Mouse (Mus musculus) hindbrain, embryonic 15.5 days (tissue): Measurements from ENCODE around the gene Ftl1-ps1. TPM values are rescaled to one million over a fixed set of nuclear protein-coding genes. Genes with fewer than 3 reads are reported as not detected.

Experiments used
- ATAC-seq: fragments of 200-750 bp; cut with Nextera tagmentation; 2 replicates; pipeline ENCODE4 v1.8.0; 2017; ENCODE audit warnings: low read depth, moderate number of reproducible peaks, moderate TSS enrichment; ENCODE audit not compliant: low FRiP score
- H3K27ac ChIP-seq: fragments of 300-500 bp; sonication (generic); replicated peaks from 2 replicates; pipeline ENCODE4 v1.5.1; 2015; ENCODE audit warnings: mild to moderate bottlenecking, inconsistent platforms
- H3K27me3 ChIP-seq: fragments of 300-500 bp; sonication (generic); 2 replicates; pipeline ENCODE4 v1.6.1; 2015; ENCODE audit warnings: control low read depth, inconsistent platforms
- H3K36me3 ChIP-seq: fragments of 300-500 bp; sonication (generic); 2 replicates; pipeline ENCODE4 v1.6.1; 2015; ENCODE audit warnings: control low read depth, inconsistent platforms
- H3K4me1 ChIP-seq: fragments of 300-500 bp; sonication (generic); replicated peaks from 2 replicates; pipeline ENCODE4 v1.6.1; 2015; ENCODE audit warnings: control low read depth, inconsistent platforms
- H3K4me2 ChIP-seq: fragments of 300-500 bp; sonication (generic); 2 replicates; pipeline ENCODE4 v1.6.1; 2015; ENCODE audit warnings: moderate library complexity, mild to moderate bottlenecking, inconsistent platforms
- H3K4me3 ChIP-seq: fragments of 300-500 bp; sonication (generic); 2 replicates; pipeline ENCODE4 v1.5.1; 2015; ENCODE audit warnings: mild to moderate bottlenecking, inconsistent platforms
- H3K9ac ChIP-seq: fragments of 300-500 bp; sonication (generic); 2 replicates; pipeline ENCODE4 v1.6.1; 2015; ENCODE audit warnings: inconsistent platforms
- H3K9me3 ChIP-seq: fragments of 300-500 bp; sonication (generic); 2 replicates; pipeline ENCODE4 v1.6.1; 2016; ENCODE audit warnings: control low read depth, inconsistent platforms
- WGBS: fragments of 180-500 bp; shearing (Covaris S2); methylation state at CpG from one replicate; pipeline ENCODE4 v1.1.7; 2015; 5-methylcytosine and 5-hydroxymethylcytosine counted together
- polyA plus RNA-seq: library from polyadenylated mRNA; unstranded; fragments of >200 nt; fragmentation: Nextera tagmentation; extraction: Ambion mirVana; gene quantifications from 2 replicates; pipeline ENCODE4 v1.2.1, GENCODE M21; 2015

The Ftl1-ps1 gene
- 86.7 and 108 TPM in 2 replicates for polyA plus RNA-seq

GRCm38 (mm10) chr13:74399298-74399839, at the start of gene Ftl1-ps1:
TSS of gene Ftl1-ps1 (plus strand) at chr13:74399694.
- H3K27ac ChIP-seq = no peak within 1 kb of the TSS
- H3K36me3 ChIP-seq = no peaks in the 10 kb centered on the region
- no peak within 1 kb of the TSS for H3K4me3 ChIP-seq
- no peaks in the 10 kb centered on the region for H3K4me1 ChIP-seq
- ATAC-seq = no peak
- H3K9ac ChIP-seq = no peak within 1 kb of the TSS; the same call in 1 of the 2 replicates
- no peaks in the 10 kb centered on the region for H3K9me3 ChIP-seq
- 14% methylated on average over 11 of the region's 11 CpGs for WGBS
- peak within 1 kb of the TSS; percentile 40 for H3K4me2 ChIP-seq
- H3K27me3 ChIP-seq = no peaks in the 10 kb centered on the region

- no peaks in the 10 kb centered on the region for H3K9me3 ChIP-seq
- peak overlapping the region; percentile 71 for H3K4me2 ChIP-seq
- no peaks in the 10 kb centered on the region for H3K27me3 ChIP-seq
- peaks cover 7% of the 10 kb centered on the region; the same call in 1 of the 2 replicates for H3K36me3 ChIP-seq
- H3K9ac ChIP-seq = peak overlapping the region; percentile 89
- H3K4me3 ChIP-seq = peak overlapping the region; percentile 97
- H3K27ac ChIP-seq = peak overlapping the region; percentile 89
- WGBS = 1% methylated on average over 15 of the region's 15 CpGs
- H3K4me1 ChIP-seq = peaks cover 25% of the 10 kb centered on the region
- no peak; the same call in 1 of the 2 replicates for ATAC-seq
Measured at GRCm38 (mm10) chr13:74350435-74350906, 49.0 kb upstream of the Ftl1-ps1 start.

GRCm38 (mm10) chr13:74356491-74356890, 43.0 kb upstream of the Ftl1-ps1 start:
- Histone ChIP-seq H3K9ac (no peak overlapping the region), H3K4me2 (no peak overlapping the region), H3K27ac (no peak overlapping the region), H3K4me3 (no peak overlapping the region), H3K9me3 (no peaks in the 10 kb centered on the region), H3K4me1 (no peaks in the 10 kb centered on the region), H3K27me3 (no peaks in the 10 kb centered on the region), H3K36me3 (peaks cover 51% of the 10 kb centered on the region)
- no peak for ATAC-seq
- WGBS = 94% methylated on average over 13 of the region's 13 CpGs

GRCm38 (mm10) chr13:74362218-74362617, 37.3 kb upstream of the Ftl1-ps1 start:
- ATAC-seq = no peak
- H3K4me2 ChIP-seq = no peak overlapping the region
- no peaks in the 10 kb centered on the region for H3K4me1 ChIP-seq
- no peaks in the 10 kb centered on the region for H3K27me3 ChIP-seq
- no peaks in the 10 kb centered on the region for H3K9me3 ChIP-seq
- no peak overlapping the region for H3K27ac ChIP-seq
- no peak overlapping the region for H3K9ac ChIP-seq
- 80% methylated on average over 2 of the region's 2 CpGs for WGBS
- H3K36me3 ChIP-seq = peaks cover 33% of the 10 kb centered on the region
- H3K4me3 ChIP-seq = no peak overlapping the region

- WGBS = 91% methylated on average over 13 of the region's 13 CpGs
- peaks cover 25% of the 10 kb centered on the region for H3K36me3 ChIP-seq
- no peak overlapping the region for H3K27ac ChIP-seq
- ATAC-seq = peak; percentile 40
- no peak overlapping the region for H3K4me2 ChIP-seq
- H3K4me1 ChIP-seq = no peaks in the 10 kb centered on the region
- no peaks in the 10 kb centered on the region for H3K9me3 ChIP-seq
- no peak overlapping the region for H3K9ac ChIP-seq
- H3K4me3 ChIP-seq = no peak overlapping the region
- H3K27me3 ChIP-seq = no peaks in the 10 kb centered on the region
Measured at GRCm38 (mm10) chr13:74363176-74363858, 36.2 kb upstream of the Ftl1-ps1 start.

GRCm38 (mm10) chr13:74363859-74364235, 35.6 kb upstream of the Ftl1-ps1 start, which contains the start of gene Lrrc14b:
TSS of gene Lrrc14b (minus strand) at chr13:74364005.
- no peak within 1 kb of the TSS for H3K4me2 ChIP-seq
- no peak within 1 kb of the TSS for H3K4me3 ChIP-seq
- H3K9me3 ChIP-seq = no peaks in the 10 kb centered on the region
- no peak within 1 kb of the TSS for H3K9ac ChIP-seq
- 0 out of 2 replicates have a peak, but pooled peaks have one; percentile 7 for ATAC-seq
- peaks cover 19% of the 10 kb centered on the region for H3K36me3 ChIP-seq
- H3K27ac ChIP-seq = no peak within 1 kb of the TSS
- 71% methylated on average over 8 of the region's 8 CpGs for WGBS
- no peaks in the 10 kb centered on the region for H3K27me3 ChIP-seq
- no peaks in the 10 kb centered on the region for H3K4me1 ChIP-seq

- Histone ChIP-seq H3K36me3 (no peaks in the 10 kb centered on the region), H3K4me3 (no peak overlapping the region), H3K27me3 (no peaks in the 10 kb centered on the region), H3K4me1 (peaks cover 16% of the 10 kb centered on the region), H3K9me3 (no peaks in the 10 kb centered on the region), H3K9ac (no peak overlapping the region), H3K27ac (0 out of 2 replicates have a peak overlapping the region, but pooled peaks have one; percentile 26), H3K4me2 (no peak overlapping the region)
- 65% methylated on average over 10 of the region's 10 CpGs for WGBS
- peak; percentile 74 for ATAC-seq
Measured at GRCm38 (mm10) chr13:74381533-74382276, 17.8 kb upstream of the Ftl1-ps1 start.

- H3K27ac ChIP-seq = no peak overlapping the region
- ATAC-seq = peak; percentile 48; the same call in 1 of the 2 replicates
- no peak overlapping the region for H3K4me2 ChIP-seq
- WGBS = 60% methylated on average over 3 of the region's 3 CpGs
- peaks cover 16% of the 10 kb centered on the region for H3K4me1 ChIP-seq
- H3K27me3 ChIP-seq = no peaks in the 10 kb centered on the region
- no peaks in the 10 kb centered on the region for H3K36me3 ChIP-seq
- H3K9ac ChIP-seq = no peak overlapping the region
- H3K9me3 ChIP-seq = no peaks in the 10 kb centered on the region
- H3K4me3 ChIP-seq = no peak overlapping the region
Measured at GRCm38 (mm10) chr13:74382289-74382688, 17.2 kb upstream of the Ftl1-ps1 start.

- Histone ChIP-seq H3K36me3 (no peaks in the 10 kb centered on the region), H3K9me3 (no peaks in the 10 kb centered on the region), H3K4me2 (peak overlapping the region; percentile 56), H3K9ac (peak overlapping the region; percentile 77; the same call in 1 of the 2 replicates), H3K27ac (no peak overlapping the region), H3K4me3 (peak overlapping the region; percentile 89), H3K4me1 (peaks cover 15% of the 10 kb centered on the region), H3K27me3 (no peaks in the 10 kb centered on the region)
- WGBS = 68% methylated on average over 6 of the region's 6 CpGs
- ATAC-seq = no peak
Measured at GRCm38 (mm10) chr13:74389730-74390129, 9.8 kb upstream of the Ftl1-ps1 start.

GRCm38 (mm10) chr13:74390371-74390990, 9.0 kb upstream of the Ftl1-ps1 start, which contains the start of gene Zfp72:
TSS of gene Zfp72 (minus strand) at chr13:74390836.
- H3K4me2 ChIP-seq = peak within 1 kb of the TSS; percentile 56
- H3K36me3 ChIP-seq = no peaks in the 10 kb centered on the region
- no peaks in the 10 kb centered on the region for H3K27me3 ChIP-seq
- peaks cover 15% of the 10 kb centered on the region for H3K4me1 ChIP-seq
- H3K9ac ChIP-seq = peak within 1 kb of the TSS; percentile 77
- peak; percentile 95 for ATAC-seq
- 2% methylated on average over 14 of the region's 14 CpGs for WGBS
- H3K4me3 ChIP-seq = peak within 1 kb of the TSS; percentile 89
- H3K27ac ChIP-seq = peak within 1 kb of the TSS; percentile 61; the same call in 1 of the 2 replicates
- no peaks in the 10 kb centered on the region for H3K9me3 ChIP-seq

GRCm38 (mm10) chr13:74391156-74391555, 8.3 kb upstream of the Ftl1-ps1 start:
- H3K4me1 ChIP-seq = peaks cover 15% of the 10 kb centered on the region
- 75% methylated on average over 2 of the region's 2 CpGs for WGBS
- no peak overlapping the region for H3K4me3 ChIP-seq
- H3K27me3 ChIP-seq = no peaks in the 10 kb centered on the region
- ATAC-seq = peak; percentile 45
- no peaks in the 10 kb centered on the region for H3K36me3 ChIP-seq
- H3K9ac ChIP-seq = no peak overlapping the region
- no peak overlapping the region for H3K27ac ChIP-seq
- no peaks in the 10 kb centered on the region for H3K9me3 ChIP-seq
- no peak overlapping the region for H3K4me2 ChIP-seq
